Mouse (Mus musculus): ENCODE data around the gene Itgb3. TPM values are rescaled to one million over a fixed set of nuclear protein-coding genes. Genes with fewer than 3 reads are reported as not detected.

Itgb3 gene
- total and polyA plus RNA-seq, 3 experiments, result 0.87 to 19.2 (median 2.7) TPM

GRCm38 (mm10) chr11:104693235-104693634, 85.4 kb downstream of the Itgb3 start:
- no peak for ATAC-seq (ENCODE audit: extremely low read depth, insufficient number of reproducible peaks, low FRiP score, poor library complexity, severe bottlenecking)
- peaks cover 10% of the 10 kb centered on the region; the same call in 1 of the 2 replicates for H3K27me3 ChIP-seq (ENCODE audit: insufficient read depth, low read length)
- no peaks in the 10 kb centered on the region for H3K9me3 ChIP-seq (replicated peaks)
- H3K36me3 ChIP-seq (replicated peaks), result no peaks in the 10 kb centered on the region
- H3K4me1 ChIP-seq (ENCODE audit: insufficient read depth, low read depth, low read length), result no peaks in the 10 kb centered on the region
- no peak for DNase-seq (ENCODE audit: low spot score)
- TF ChIP-seq CTCF (IDR thresholded peaks at IDR 0.05; ENCODE audit: low read depth, low read length), result no peak
- TF ChIP-seq GATA1 (IDR thresholded peaks at IDR 0.05; ENCODE audit: borderline replicate concordance, low read length), result no peak
- TF ChIP-seq POLR2AphosphoS5 (IDR thresholded peaks at IDR 0.05; ENCODE audit: insufficient replicate concordance, low read depth, low read length), result no peak
- no peak for TF ChIP-seq GATA2 (IDR thresholded peaks at IDR 0.05; ENCODE audit: borderline replicate concordance, low read depth, low read length)
- TF ChIP-seq TAL1 (conservative IDR thresholded peaks at IDR 0.05; ENCODE audit: low read depth, low read length), result no peak
- H3K4me3 ChIP-seq (ENCODE audit: low read depth, low read length), result no peak overlapping the region

GRCm38 (mm10) chr11:104704097-104704496, 96.3 kb downstream of the Itgb3 start:
- peaks cover 4% of the 10 kb centered on the region for H3K4me1 ChIP-seq (ENCODE audit: insufficient read depth, low read depth, low read length)
- H3K36me3 ChIP-seq (replicated peaks), result no peaks in the 10 kb centered on the region
- H3K4me3 ChIP-seq (ENCODE audit: low read depth, low read length), result no peak overlapping the region
- no peaks in the 10 kb centered on the region for H3K9me3 ChIP-seq (replicated peaks)
- no peak for TF ChIP-seq GATA1 (IDR thresholded peaks at IDR 0.05; ENCODE audit: borderline replicate concordance, low read length)
- no peak for TF ChIP-seq GATA2 (IDR thresholded peaks at IDR 0.05; ENCODE audit: borderline replicate concordance, low read depth, low read length)
- TF ChIP-seq CTCF (IDR thresholded peaks at IDR 0.05; ENCODE audit: low read depth, low read length), result no peak
- no peak for TF ChIP-seq POLR2AphosphoS5 (IDR thresholded peaks at IDR 0.05; ENCODE audit: insufficient replicate concordance, low read depth, low read length)
- no peak for TF ChIP-seq TAL1 (conservative IDR thresholded peaks at IDR 0.05; ENCODE audit: low read depth, low read length)
- DNase-seq (ENCODE audit: low spot score) (no peak), ATAC-seq (ENCODE audit: extremely low read depth, insufficient number of reproducible peaks, low FRiP score, poor library complexity, severe bottlenecking) (no peak)
- H3K27me3 ChIP-seq (ENCODE audit: insufficient read depth, low read length), result peaks cover 3% of the 10 kb centered on the region; the same call in 1 of the 2 replicates

- ATAC-seq (ENCODE audit: extremely low read depth, insufficient number of reproducible peaks, low FRiP score, poor library complexity, severe bottlenecking), result no peak
- H3K9me3 ChIP-seq (replicated peaks), result no peaks in the 10 kb centered on the region
- TF ChIP-seq GATA1 (IDR thresholded peaks at IDR 0.05; ENCODE audit: borderline replicate concordance, low read length), result no peak
- no peak for TF ChIP-seq CTCF (IDR thresholded peaks at IDR 0.05; ENCODE audit: low read depth, low read length)
- TF ChIP-seq TAL1 (conservative IDR thresholded peaks at IDR 0.05; ENCODE audit: low read depth, low read length), result no peak
- TF ChIP-seq POLR2AphosphoS5 (IDR thresholded peaks at IDR 0.05; ENCODE audit: insufficient replicate concordance, low read depth, low read length), result no peak
- TF ChIP-seq GATA2 (IDR thresholded peaks at IDR 0.05; ENCODE audit: borderline replicate concordance, low read depth, low read length), result no peak
- H3K36me3 ChIP-seq (replicated peaks), result no peaks in the 10 kb centered on the region
- H3K4me3 ChIP-seq (ENCODE audit: low read depth, low read length), result no peak overlapping the region
- H3K27me3 ChIP-seq (ENCODE audit: insufficient read depth, low read length), result peaks cover 7% of the 10 kb centered on the region
- H3K4me1 ChIP-seq (ENCODE audit: insufficient read depth, low read depth, low read length), result peaks cover 4% of the 10 kb centered on the region
- DNase-seq (ENCODE audit: low spot score), result no peak
Measured at GRCm38 (mm10) chr11:104707084-104707483, 99.3 kb downstream of the Itgb3 start.

Other genes starting within 250 kb of the Itgb3 start
- gene Kansl1, start 139.1 kb upstream of the Itgb3 start, total RNA-seq (2014; fragmentation: Nextera tagmentation), result 95.3 and 100 TPM in 2 replicates
- 31.0 and 31.7 TPM in 2 replicates for gene Kansl1, start 139.1 kb upstream of the Itgb3 start, total RNA-seq (2017)
- 143 and 170 TPM in 2 replicates for gene Kansl1, start 139.1 kb upstream of the Itgb3 start, polyA plus RNA-seq (2012)
- 158 and 163 TPM in 2 replicates for gene Cdc27, start 57.4 kb upstream of the Itgb3 start, total RNA-seq (2014; fragmentation: Nextera tagmentation)
- gene Cdc27, start 57.4 kb upstream of the Itgb3 start, total RNA-seq (2017), result 53.6 and 61.8 TPM in 2 replicates
- 5.3 and 5.4 TPM in 2 replicates for gene Cdc27, start 57.4 kb upstream of the Itgb3 start, polyA plus RNA-seq (2012)
- gene Myl4, start 57.3 kb upstream of the Itgb3 start, total RNA-seq (2014; fragmentation: Nextera tagmentation), result not detected in 2 replicates
- 0.38 TPM in 1 of 2 replicates, not detected in the other for gene Myl4, start 57.3 kb upstream of the Itgb3 start, total RNA-seq (2017)
- not detected in 2 replicates for gene Myl4, start 57.3 kb upstream of the Itgb3 start, polyA plus RNA-seq (2012)
- not detected in 2 replicates for gene Gm11639, start 77.7 kb downstream of the Itgb3 start, total RNA-seq (2014; fragmentation: Nextera tagmentation)
- gene Gm11639, start 77.7 kb downstream of the Itgb3 start, total RNA-seq (2017), result under 0.01 TPM in 1 of 2 replicates, not detected in the other
- not detected in 2 replicates for gene Gm11639, start 77.7 kb downstream of the Itgb3 start, polyA plus RNA-seq (2012)